Mouse (Mus musculus) heart, postnatal 14 days (tissue): ENCODE data around the gene Igsf9. TPM values are rescaled to one million over a fixed set of nuclear protein-coding genes. Genes with fewer than 3 reads are reported as not detected.

Experiments used
- DNase-seq, 2 experiments: peaks; one replicate each; pipeline ENCODE4 v3.0.0; 2021 to 2022
- intact Hi-C: fragments of 180-260 bp; cut with DNase I; formaldehyde crosslinking; loops from one replicate; pipeline ENCODE4 v1.15.1; 2025
- total RNA-seq, 2 experiments: library from RNA; stranded (reverse); gene quantifications; 2 replicates each; pipeline ENCODE4 v1.2.3; 2021

Igsf9 gene
- total RNA-seq, 2 experiments from 2014 or later = 0.49 to 0.76 TPM

GRCm38 (mm10) chr1:172510421-172510972 lies 28.9 kb downstream of the Igsf9 start:
- intact Hi-C loops = no loop called here
- DNase-seq = no peak

DNA sequence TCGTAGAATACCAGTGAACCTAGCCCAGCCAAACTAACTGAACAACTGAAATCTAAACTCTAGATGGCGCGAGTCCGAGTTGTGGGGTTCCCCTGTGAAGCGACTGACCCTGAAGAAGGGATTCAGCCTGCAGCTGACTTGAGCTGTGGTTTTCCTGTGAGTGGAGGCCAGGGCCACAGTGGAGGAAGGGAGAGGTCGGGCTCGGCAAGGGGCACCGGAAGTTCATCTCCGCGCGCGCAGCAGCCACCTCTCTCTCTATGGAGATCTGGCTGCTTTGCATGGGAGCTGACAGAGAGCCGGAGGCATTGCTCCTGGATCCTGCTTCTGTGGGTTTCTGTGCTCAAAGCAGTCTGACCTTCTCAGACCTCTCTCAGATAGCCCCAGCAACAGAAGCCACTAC lies 31.4 kb downstream of the Igsf9 start:
- peak; percentile 68 to 74 for DNase-seq
- intact Hi-C loops = no loop called here

GRCm38 (mm10) chr1:172513525-172514212 lies 32.1 kb downstream of the Igsf9 start:
- intact Hi-C loops = no loop called here

GRCm38 (mm10) chr1:172514213-172514529 lies 32.6 kb downstream of the Igsf9 start:
- intact Hi-C loops = no loop called here
- DNase-seq = no peak

More at GRCm38 (mm10) chr1:172513525-172514212, 32.1 kb downstream of the Igsf9 start:
- peak; percentile 72 to 75 for DNase-seq

- intact Hi-C loops = no loop called here
- DNase-seq = peak in 1 of 2 experiments; percentile 52
Observed at GRCm38 (mm10) chr1:172514551-172515268, 33.1 kb downstream of the Igsf9 start.

DNA sequence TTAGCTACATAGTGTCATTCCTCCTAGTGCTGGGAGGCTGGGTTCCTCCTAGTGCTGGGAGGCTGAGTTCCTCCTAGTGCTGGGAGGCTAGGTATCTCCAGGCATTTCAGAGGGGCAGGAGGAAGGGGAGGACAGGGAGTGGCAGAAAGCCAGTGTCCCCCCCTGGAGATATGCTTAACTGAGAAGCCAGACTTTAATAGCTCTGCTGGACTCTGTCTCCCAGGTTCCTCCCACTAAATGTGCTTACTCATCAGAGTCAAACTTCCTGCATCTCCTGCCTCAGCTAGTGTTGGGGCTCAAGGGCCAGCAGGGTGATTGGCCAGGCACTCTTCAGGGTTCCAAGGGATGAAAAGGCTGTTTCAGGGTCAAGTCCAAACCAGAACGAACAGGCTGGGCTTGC lies 33.8 kb downstream of the Igsf9 start:
- intact Hi-C loops = no loop called here
- DNase-seq = no peak

GRCm38 (mm10) chr1:172518013-172518412 lies 36.4 kb downstream of the Igsf9 start:
- no peak for DNase-seq
- intact Hi-C loops = no loop called here

DNA sequence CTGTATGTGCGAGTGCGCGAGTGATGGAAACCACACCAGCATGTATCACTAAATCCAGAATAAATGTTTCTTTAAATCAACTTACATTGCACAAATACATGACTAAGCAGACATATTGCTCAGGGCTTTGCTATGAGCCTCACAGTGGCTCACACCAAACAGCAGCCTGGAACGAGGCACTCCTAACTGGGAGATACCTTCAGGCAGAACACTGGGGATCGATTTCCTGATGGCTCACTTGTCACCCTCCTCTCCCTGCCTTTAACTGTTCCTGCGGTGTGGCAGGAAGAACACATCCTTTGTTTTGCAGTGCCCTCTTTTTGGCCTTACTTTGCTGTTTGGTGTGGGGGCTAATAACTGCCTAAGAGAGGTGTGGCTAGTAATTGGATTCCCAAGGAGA lies 38.1 kb downstream of the Igsf9 start:
- intact Hi-C loops = loop anchor here (2.0 kb wide), 1 partner anchor 19 kb away; the partner anchor contains the start of gene Tagln2

DNA sequence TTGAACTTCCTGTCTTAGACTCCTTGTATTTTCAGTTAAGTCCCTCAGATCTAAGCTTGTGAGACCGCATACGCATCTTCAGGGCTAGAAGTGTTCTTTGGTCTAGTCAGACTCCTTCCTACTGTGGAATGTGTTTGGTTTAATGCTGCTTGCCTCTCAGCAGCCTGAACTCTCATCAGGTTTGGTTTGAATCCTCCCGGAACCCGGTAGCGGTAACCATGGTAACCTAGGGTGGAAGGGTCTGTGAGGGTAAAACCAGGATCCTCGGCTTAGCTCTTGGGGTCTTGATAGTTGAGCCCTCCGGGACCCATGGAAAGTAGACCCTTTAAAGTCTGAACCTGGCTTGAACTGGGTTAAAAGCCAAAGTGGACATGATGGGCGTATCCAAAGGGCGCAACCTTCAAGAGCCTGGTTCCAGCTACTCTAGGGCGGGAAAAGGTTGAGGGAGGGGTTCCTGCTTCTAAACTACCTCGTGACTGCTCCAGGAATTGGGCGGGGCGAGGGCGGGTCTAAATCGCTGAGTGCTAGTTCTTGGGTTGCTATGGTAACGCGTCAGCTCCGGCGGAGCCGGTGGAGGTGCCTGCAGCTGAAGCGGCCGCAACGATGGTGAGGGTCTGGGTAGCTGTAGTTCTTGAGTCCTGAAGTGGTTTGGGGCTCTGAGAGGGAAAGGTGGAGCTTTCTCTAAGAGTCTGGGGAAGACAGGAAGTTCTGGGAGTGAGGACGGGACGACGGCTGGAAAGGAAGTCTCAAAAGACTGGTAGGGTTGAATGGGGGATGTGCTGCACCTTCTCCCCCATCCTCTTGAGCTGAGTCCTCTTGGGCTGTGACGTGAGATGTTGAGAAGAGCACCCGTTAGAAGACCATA lies 39.2 kb downstream of the Igsf9 start, which contains the start of gene Cfap45:
Cfap45 (plus strand) TSS at position 226 of the 865 bp plus-strand sequence.
- intact Hi-C loops = loop anchor here (2.0 kb wide), 1 partner anchor 20 kb away; the partner anchor contains the start of gene Tagln2
- peak; percentile 75 to 77 for DNase-seq

More for the DNA sequence above, 38.1 kb downstream of the Igsf9 start:
- DNase-seq = no peak

- intact Hi-C loops = no loop called here
- DNase-seq = no peak
Observed at GRCm38 (mm10) chr1:172522524-172522923, 40.9 kb downstream of the Igsf9 start.

- intact Hi-C loops = no loop called here
- DNase-seq = peak; percentile 35 to 58
Observed at GRCm38 (mm10) chr1:172523699-172524101, 42.1 kb downstream of the Igsf9 start.

- intact Hi-C loops = loop anchor here (1.0 to 5.0 kb wide), 2 partner anchors 24 to 33 kb away; no protein-coding TSS in a partner anchor
- DNase-seq = peak; percentile 54 to 55
Observed at GRCm38 (mm10) chr1:172525027-172525764, 43.6 kb downstream of the Igsf9 start.

- intact Hi-C loops = loop anchor here (1.0 to 5.0 kb wide), 2 partner anchors 25 to 34 kb away; no protein-coding TSS in a partner anchor
- peak in 1 of 2 experiments; percentile 32 for DNase-seq
Observed at GRCm38 (mm10) chr1:172525971-172526370, 44.4 kb downstream of the Igsf9 start.

DNA sequence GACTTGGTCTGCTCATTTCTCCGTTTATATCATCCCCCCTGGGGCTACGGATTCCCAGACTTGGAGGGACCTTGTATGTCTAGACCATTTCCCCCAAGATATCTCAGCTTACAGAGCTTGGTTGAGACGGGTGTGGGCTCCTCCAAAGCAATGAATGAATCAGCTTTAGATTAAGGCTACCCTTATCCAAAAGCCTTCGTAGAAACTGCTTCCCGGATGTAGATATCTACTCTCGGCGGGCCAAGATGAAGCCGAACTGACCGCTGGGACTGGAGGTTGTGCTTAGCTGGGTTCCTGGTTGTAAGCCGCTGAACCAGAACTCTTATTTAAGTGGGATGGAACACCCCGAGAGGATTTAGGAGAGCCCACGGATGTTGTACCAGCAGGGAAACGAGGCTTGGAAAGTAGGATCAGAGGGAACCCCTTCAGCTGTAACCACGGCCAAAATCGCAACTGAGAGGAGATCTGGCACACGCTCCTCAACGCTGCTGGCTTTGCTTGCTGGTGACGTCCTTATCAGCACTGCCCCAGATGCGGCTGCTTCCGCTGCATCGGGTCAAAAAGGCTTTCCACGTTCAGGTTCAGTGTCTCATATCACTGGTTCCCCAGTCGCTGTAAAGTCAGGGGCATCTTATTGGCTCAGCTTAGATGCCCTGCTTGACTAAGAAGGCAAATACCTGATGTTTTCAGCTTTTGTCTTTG lies 44.9 kb downstream of the Igsf9 start:
- intact Hi-C loops = loop anchor here (5.0 kb wide), 1 partner anchor 34 kb away; no protein-coding TSS in a partner anchor
- peak; percentile 65 to 72 for DNase-seq

GRCm38 (mm10) chr1:172527431-172527830 lies 45.8 kb downstream of the Igsf9 start:
- intact Hi-C loops = loop anchor here (5.0 kb wide), 1 partner anchor 35 kb away; no protein-coding TSS in a partner anchor

GRCm38 (mm10) chr1:172528701-172529100 lies 47.1 kb downstream of the Igsf9 start:
- intact Hi-C loops = loop anchor here (1.0 to 5.0 kb wide), 3 partner anchors 35 to 106 kb away; no protein-coding TSS in a partner anchor
- peak; percentile 92 to 96 for DNase-seq

More at GRCm38 (mm10) chr1:172527431-172527830, 45.8 kb downstream of the Igsf9 start:
- DNase-seq = no peak

DNA sequence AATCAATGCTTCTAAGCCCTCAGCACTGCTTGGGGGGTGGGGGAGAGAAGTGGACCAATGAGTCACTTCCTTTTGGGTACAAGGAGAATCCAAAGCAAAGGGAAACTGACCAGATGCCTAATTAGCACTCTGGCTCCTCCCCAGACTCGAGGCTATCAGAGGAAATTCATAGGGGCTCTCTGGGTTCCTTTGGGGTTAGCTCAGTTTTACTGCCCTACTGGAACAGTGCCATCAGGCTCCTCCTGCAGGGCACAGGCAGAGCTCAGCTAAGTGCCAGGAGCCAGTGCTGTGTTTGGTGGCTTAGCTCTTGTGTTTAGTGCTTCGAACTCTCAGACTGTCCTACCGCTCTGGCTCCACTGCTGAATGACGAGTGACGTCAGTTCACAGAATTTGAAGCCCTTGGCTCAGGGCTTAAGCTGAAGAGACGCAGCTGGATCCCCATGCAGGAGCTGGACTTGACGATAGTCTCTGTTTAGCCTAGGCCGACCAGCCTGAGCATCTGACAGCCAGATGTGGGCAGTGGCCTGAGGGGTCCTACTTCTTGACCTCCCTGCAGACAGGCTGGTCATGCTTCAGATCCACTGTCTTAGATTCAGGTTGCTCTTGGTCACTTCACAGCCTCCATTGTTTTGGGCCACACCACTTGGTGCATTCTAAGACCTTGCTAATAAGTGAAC lies 49.1 kb downstream of the Igsf9 start:
- intact Hi-C loops = loop anchor here (1.0 kb wide), 1 partner anchor 82 kb away; no protein-coding TSS in a partner anchor
- peak in 1 of 2 experiments; percentile 38 for DNase-seq

DNA sequence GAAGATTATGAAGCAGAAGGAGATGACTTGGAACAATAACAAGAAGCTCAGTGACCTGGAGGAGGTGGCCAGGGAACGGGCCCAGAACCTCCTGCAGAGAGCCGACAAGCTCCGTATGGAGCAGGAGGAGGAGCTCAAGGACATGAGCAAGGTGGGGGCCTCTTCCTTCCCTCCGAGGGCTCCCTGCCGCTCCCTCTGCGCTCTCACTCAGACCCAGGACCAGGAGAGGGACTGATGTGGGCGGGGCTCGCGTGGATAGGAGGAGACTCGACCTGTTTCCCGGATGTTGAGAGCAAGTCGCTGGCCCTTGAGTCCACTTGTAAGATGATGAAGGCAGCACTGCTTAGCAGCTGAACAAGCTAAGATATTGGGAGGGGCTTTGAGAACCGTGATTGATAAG lies 51.0 kb downstream of the Igsf9 start:
- DNase-seq = peak; percentile 33 to 51
- intact Hi-C loops = no loop called here
